Mouse (Mus musculus): ENCODE measurements around the gene Ugt1a5.
"Not testable (repeated sequence)": the region's sequence is repeated elsewhere in the genome, so short reads cannot be mapped to it uniquely, and the experiment has no call there.

The Ugt1a5 gene

GRCm38 (mm10) chr1:88225301-88225700 lies 59.5 kb downstream of the Ugt1a5 start:
- not testable (repeated sequence) for DNase-seq

GRCm38 (mm10) chr1:88225741-88226140 lies 59.9 kb downstream of the Ugt1a5 start:
- DNase-seq, result peak in 1 of 2 experiments; percentile 3

GRCm38 (mm10) chr1:88226670-88227379 lies 61.0 kb downstream of the Ugt1a5 start, which contains the start of gene Mroh2a:
Mroh2a (plus strand) TSS chr1:88226986.
- DNase-seq, result peak; percentile 3 to 6

GRCm38 (mm10) chr1:88227482-88227881 lies 61.7 kb downstream of the Ugt1a5 start:
- DNase-seq, result no peak

GRCm38 (mm10) chr1:88228121-88228520 lies 62.3 kb downstream of the Ugt1a5 start:
- peak; percentile 5 to 8 for DNase-seq

GRCm38 (mm10) chr1:88229566-88229965 lies 63.8 kb downstream of the Ugt1a5 start:
- no peak for DNase-seq

- DNase-seq, result peak in 1 of 2 experiments; percentile 3
Observed at GRCm38 (mm10) chr1:88229986-88230385, 64.2 kb downstream of the Ugt1a5 start.

- peak in 1 of 2 experiments; percentile 4 for DNase-seq
Observed at GRCm38 (mm10) chr1:88230421-88230820, 64.6 kb downstream of the Ugt1a5 start.

- DNase-seq, result no peak
Observed at GRCm38 (mm10) chr1:88230981-88231802, 65.4 kb downstream of the Ugt1a5 start.

GRCm38 (mm10) chr1:88231803-88232499 lies 66.1 kb downstream of the Ugt1a5 start:
- DNase-seq, result peak in 1 of 2 experiments; percentile 4

- no peak for DNase-seq
Observed at GRCm38 (mm10) chr1:88232664-88233380, 67.0 kb downstream of the Ugt1a5 start.

GRCm38 (mm10) chr1:88233421-88234247 lies 67.8 kb downstream of the Ugt1a5 start:
- DNase-seq, result peak in 1 of 2 experiments; percentile 10

GRCm38 (mm10) chr1:88234248-88234610 lies 68.4 kb downstream of the Ugt1a5 start:
- DNase-seq, result no peak

- no peak for DNase-seq
Observed at GRCm38 (mm10) chr1:88234646-88235045, 68.8 kb downstream of the Ugt1a5 start.

GRCm38 (mm10) chr1:88235046-88235893 lies 69.5 kb downstream of the Ugt1a5 start:
- DNase-seq, result no peak

GRCm38 (mm10) chr1:88235894-88236415 lies 70.1 kb downstream of the Ugt1a5 start:
- DNase-seq, result peak in 1 of 2 experiments; percentile 49

- DNase-seq, result no peak
Observed at GRCm38 (mm10) chr1:88237311-88237710, 71.5 kb downstream of the Ugt1a5 start.

- no peak for DNase-seq
Observed at GRCm38 (mm10) chr1:88238771-88239170, 73.0 kb downstream of the Ugt1a5 start.

GRCm38 (mm10) chr1:88240072-88240471 lies 74.3 kb downstream of the Ugt1a5 start:
- DNase-seq, result no peak

- no peak for DNase-seq
Observed at GRCm38 (mm10) chr1:88240579-88240978, 74.8 kb downstream of the Ugt1a5 start.

Data from kidney, postnatal 4 days (tissue).